Mouse (Mus musculus) liver, adult 2 months (tissue): ENCODE results near the gene Qrich2.

Experiments
- CTCF ChIP-seq: fragments of 200-500 bp; IDR thresholded peaks from 2 replicates; pipeline ENCODE4 v1.5.1; 2011; ENCODE audit warnings: low read depth, low read length, control low read depth
- POLR2A ChIP-seq: fragments of 200-500 bp; IDR thresholded peaks from 2 replicates; pipeline ENCODE4 v1.6.1; 2011; ENCODE audit warnings: low read length, control low read depth; ENCODE audit not compliant: insufficient read depth; ENCODE audit errors: extremely low read depth

- no peak for TF ChIP-seq CTCF
- TF ChIP-seq POLR2A: no peak
These were observed 33.0 kb upstream of the Qrich2 start for GRCm38 (mm10) chr11:116499018-116499417.
